Mouse (Mus musculus) cerebellum, adult 2 months (tissue): ENCODE data around the gene Slc44a4.

ENCODE experiments used
- CTCF ChIP-seq: fragments of 200-500 bp; IDR thresholded peaks from 2 replicates; pipeline ENCODE4 v1.5.1; 2011; ENCODE audit warnings: low read depth, mild to moderate bottlenecking, control low read depth, low read length, moderate library complexity, borderline replicate concordance; ENCODE audit not compliant: insufficient read depth
- POLR2A ChIP-seq: fragments of 200-500 bp; IDR thresholded peaks from 2 replicates; pipeline ENCODE4 v1.6.1; 2011; ENCODE audit warnings: low read length, control low read depth, borderline replicate concordance; ENCODE audit not compliant: insufficient read depth

DNA sequence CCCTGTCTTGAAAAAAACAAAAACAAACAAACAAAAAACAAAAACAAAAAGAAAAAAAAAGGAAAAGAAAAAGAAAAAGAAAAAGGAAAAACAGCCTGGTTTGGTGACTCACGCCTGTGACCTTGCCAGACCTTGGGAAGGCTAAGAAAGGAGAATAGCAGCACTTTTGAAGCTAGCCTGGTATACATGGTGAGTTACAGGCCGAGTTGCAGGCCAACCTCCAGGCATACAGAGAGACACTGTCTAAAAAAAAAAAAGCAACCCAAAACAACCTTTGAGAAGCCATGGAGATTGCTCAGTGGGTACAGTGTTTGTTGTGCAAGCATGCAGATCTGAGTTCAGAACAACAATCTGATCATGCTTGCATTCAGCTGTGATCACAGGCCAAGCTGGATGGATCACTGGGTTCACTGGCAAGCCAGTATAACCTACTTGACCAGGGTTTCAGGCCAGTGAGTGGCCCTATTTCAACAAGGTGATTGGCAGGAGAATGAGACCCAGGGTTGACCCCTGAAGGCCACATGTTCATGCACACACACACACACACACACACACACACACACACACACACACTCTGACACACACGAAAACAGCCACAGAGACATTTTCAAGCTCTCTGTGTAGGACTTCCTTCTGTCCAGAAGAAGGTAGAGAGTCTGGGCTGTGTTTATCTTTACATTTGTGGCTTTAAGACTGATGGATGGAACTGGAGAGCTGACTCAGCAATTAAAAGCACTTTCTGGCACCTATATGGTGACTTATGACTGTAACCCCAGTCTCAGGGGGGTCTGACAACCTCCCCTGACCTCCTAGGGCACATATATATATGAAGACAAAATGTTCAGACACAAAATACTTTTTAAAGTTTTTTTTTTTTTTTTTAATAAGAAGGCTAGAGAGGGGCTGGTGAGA, 61.6 kb downstream of the Slc44a4 start:
- TF ChIP-seq POLR2A: no peak
- TF ChIP-seq CTCF: no peak
